Mouse (Mus musculus) brain, embryonic 18.5 days (tissue): ENCODE data around the gene Pyy.

Experiments used
- DNase-seq: peaks from one replicate; pipeline ENCODE4 v3.0.0-alpha.2; 2012; ENCODE audit warnings: low read depth, low spot score

Gene Pyy

GRCm38 (mm10) chr11:102095676-102096075 is 12.0 kb downstream of the Pyy start:
- no peak for DNase-seq

- peak; percentile 63 for DNase-seq
Measured at GRCm38 (mm10) chr11:102089088-102089808, 18.4 kb downstream of the Pyy start.

GRCm38 (mm10) chr11:102087931-102088898 is 19.4 kb downstream of the Pyy start, which contains the start of gene Mpp2:
Mpp2 (minus strand) TSS chr11:102088515.
- peak; percentile 62 for DNase-seq

GRCm38 (mm10) chr11:102087081-102087751 is 20.4 kb downstream of the Pyy start:
- peak; percentile 87 for DNase-seq

GRCm38 (mm10) chr11:102086331-102086730 is 21.3 kb downstream of the Pyy start:
- peak; percentile 69 for DNase-seq

- DNase-seq, result no peak
Measured at GRCm38 (mm10) chr11:102084159-102084558, 23.5 kb downstream of the Pyy start.

GRCm38 (mm10) chr11:102083193-102083592 is 24.4 kb downstream of the Pyy start:
- no peak for DNase-seq

GRCm38 (mm10) chr11:102082322-102082721 is 25.3 kb downstream of the Pyy start:
- peak; percentile 68 for DNase-seq

- DNase-seq, result no peak
Measured at GRCm38 (mm10) chr11:102073722-102074121, 33.9 kb downstream of the Pyy start.

- no peak for DNase-seq
Measured at GRCm38 (mm10) chr11:102072729-102073128, 34.9 kb downstream of the Pyy start.

GRCm38 (mm10) chr11:102070426-102070825 is 37.2 kb downstream of the Pyy start:
- no peak for DNase-seq

GRCm38 (mm10) chr11:102069633-102070032 is 38.0 kb downstream of the Pyy start:
- no peak for DNase-seq

- DNase-seq, result no peak
Measured at GRCm38 (mm10) chr11:102068969-102069368, 38.7 kb downstream of the Pyy start.

- DNase-seq, result no peak
Measured at GRCm38 (mm10) chr11:102063076-102063475, 44.6 kb downstream of the Pyy start.

GRCm38 (mm10) chr11:102061941-102062473 is 45.6 kb downstream of the Pyy start:
- no peak for DNase-seq

GRCm38 (mm10) chr11:102061236-102061940 is 46.2 kb downstream of the Pyy start:
- no peak for DNase-seq
